Mouse (Mus musculus): ENCODE measurements around the gene Dusp22. TPM values are rescaled to one million over a fixed set of nuclear protein-coding genes. Genes with fewer than 3 reads are reported as not detected.
A peak's percentile ranks its signal among the peaks of the same experiment; 100 is the strongest.

Gene Dusp22
- 10 to 100 TPM; 29.7 to 33.1 TPM for total RNA-seq (2021)
- long read RNA-seq, experiment 1, transcript Dusp22-202 (7 exons, 3,015 nt): major isoform, 45 of 57 reads
- long read RNA-seq, experiment 1, partial matches to known transcripts: 4 of 57 reads
- long read RNA-seq, experiment 1, other reads (novel, unspliced or antisense): 8 of 57 reads
- long read RNA-seq, experiment 2, transcript Dusp22-201 (8 exons, 1,161 nt): minor isoform, 5 of 41 reads
- long read RNA-seq, experiment 2, transcript Dusp22-202 (7 exons, 3,015 nt): major isoform, 27 of 41 reads
- long read RNA-seq, experiment 2, partial matches to known transcripts: 2 of 41 reads
- long read RNA-seq, experiment 2, other reads (novel, unspliced or antisense): 6 of 41 reads

DNA sequence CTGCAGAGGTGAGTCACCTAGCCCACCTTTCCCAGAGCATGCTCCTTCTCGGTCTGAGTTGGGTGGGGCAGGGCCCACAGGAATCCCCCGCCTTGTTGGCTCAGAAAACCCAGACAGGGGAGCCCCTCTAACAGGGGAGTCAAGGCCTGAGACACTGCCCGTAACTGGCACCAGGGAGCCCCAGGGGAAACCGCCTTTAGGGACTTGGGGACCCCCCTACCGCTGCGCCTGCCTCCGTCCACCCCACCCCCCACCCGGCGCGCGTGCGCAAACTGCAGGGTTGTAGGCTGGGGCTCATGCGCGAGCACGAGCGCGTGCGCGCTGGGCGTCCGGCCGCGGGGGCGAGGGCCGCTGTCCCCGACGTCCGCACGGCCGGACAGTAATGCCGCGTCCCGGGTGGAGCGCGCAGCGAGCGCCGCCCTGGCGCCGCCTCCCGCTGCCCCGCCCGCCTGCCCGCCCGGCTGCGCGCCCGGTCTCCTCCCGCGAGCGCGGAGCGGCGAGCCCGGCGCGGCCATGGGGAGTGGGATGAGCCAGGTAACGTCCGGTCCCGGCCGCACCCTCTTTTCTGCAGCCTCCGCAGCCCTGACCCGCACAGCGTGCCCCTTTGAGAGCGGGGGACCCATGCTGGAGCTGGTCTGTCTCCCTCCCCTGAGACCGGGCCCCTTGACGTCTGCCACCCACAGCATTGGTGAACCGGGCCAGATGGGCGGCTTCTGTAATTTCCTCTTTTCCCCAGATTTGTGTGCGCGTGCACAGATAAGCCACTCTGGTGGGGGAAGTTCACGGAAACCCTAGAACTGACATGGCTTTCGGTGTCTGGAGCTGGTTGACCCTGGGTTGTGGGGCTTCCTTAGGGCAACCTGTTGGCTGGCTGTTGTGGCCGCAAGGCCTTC is at the start of gene Dusp22:
TSS of gene Dusp22 (plus strand) at position 387 of the 893 bp plus-strand sequence.
- Histone ChIP-seq H3K27ac (peak within 1 kb of the TSS; percentile 96), H3K4me3 (peak within 1 kb of the TSS; percentile 86)
- no peak for TF ChIP-seq CTCF (IDR thresholded peaks at IDR 0.05)
- intact Hi-C loops (cut with DNase I): loop anchor here (2.0 to 10.0 kb wide), 5 partner anchors 55 to 315 kb away; partner anchors contain the start of genes Exoc2, Gm5447 and Uqcrfs1
- DNase-seq (ENCODE audit: extremely low spot score in 1 of 2, low spot score in 2 of 2): peak; percentile 88 to 91

DNA sequence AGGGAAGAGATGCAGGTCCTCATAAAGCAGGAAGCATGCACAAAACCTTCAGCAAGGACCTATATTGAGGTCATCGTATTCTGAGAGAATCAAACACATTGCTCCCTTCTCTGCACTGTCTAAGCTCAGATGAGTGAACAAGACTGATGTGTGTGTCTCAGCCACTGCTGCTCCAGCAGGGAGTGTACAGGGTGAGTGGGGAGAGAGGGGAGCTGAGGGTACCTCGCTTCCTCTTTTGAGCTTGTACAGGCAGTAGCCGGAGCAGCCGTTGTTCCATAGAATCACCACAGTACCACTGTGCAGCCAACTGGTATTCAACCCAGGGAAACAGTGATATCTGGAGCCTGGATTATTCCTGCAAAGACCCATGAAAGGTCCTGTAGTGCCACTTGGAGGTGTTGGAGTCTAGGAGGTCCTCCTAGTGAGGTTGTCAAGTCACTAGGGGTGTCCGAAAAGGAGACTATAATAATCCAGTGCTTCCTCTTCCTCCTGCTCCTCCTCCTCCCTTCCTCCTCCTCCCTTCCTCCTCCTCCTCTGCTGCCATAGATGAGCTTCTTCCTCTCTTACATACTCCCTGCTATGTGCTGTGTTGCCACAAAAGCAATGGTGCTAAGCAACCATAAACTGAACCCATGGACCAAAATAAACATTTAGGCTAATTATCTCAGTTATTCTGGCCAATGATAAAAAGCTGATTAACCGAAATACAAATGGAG is 47.6 kb upstream of the Dusp22 start:
- Histone ChIP-seq H3K27ac (no peak overlapping the region), H3K4me3 (no peak overlapping the region)
- no peak for DNase-seq (ENCODE audit: extremely low spot score in 1 of 2, low spot score in 2 of 2)
- no peak for TF ChIP-seq CTCF (IDR thresholded peaks at IDR 0.05)
- intact Hi-C loops (cut with DNase I): no loop called here

GRCm38 (mm10) chr13:30619684-30620083 is 40.1 kb upstream of the Dusp22 start:
- DNase-seq (ENCODE audit: extremely low spot score in 1 of 2, low spot score in 2 of 2): peak in 1 of 2 experiments; percentile 17
- intact Hi-C loops (cut with DNase I): no loop called here
- Histone ChIP-seq H3K27ac (no peak overlapping the region), H3K4me3 (no peak overlapping the region)
- TF ChIP-seq CTCF (IDR thresholded peaks at IDR 0.05): no peak

GRCm38 (mm10) chr13:30628195-30629048 is 31.4 kb upstream of the Dusp22 start:
- no peak overlapping the region for H3K4me3 ChIP-seq
- TF ChIP-seq CTCF (IDR thresholded peaks at IDR 0.05): no peak
- no peak overlapping the region for H3K27ac ChIP-seq
- intact Hi-C loops (cut with DNase I): no loop called here
- DNase-seq (ENCODE audit: extremely low spot score in 1 of 2, low spot score in 2 of 2): peak in 1 of 2 experiments; percentile 17

DNA sequence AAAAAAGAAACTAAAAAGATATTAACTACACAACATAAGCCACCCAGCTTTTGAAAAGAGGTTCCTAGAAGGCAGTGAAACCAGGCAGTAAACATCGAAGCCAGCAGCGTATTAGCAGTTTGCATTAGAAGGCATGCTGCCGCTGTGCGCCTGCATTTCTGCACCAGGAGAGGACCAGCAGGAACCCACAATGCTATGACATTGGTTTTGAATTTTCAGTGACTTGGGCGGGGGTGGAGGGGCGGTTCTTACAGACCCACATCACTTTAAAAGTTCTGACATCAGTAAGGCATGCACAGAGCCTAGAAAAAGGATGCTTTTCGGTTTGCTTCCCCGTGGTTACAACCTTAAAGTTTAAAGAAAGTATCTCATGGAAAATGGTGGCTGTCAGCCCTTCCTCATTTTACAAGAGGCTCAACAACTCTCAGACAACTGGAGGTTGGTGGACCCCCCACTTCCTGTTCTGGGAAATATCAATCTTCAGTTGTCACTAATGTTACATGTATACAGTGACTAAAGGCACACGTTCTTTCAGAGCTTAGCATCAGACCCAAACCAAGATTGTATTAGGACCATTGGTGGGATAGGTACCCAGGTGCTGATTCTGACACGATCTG is 29.9 kb upstream of the Dusp22 start:
- no peak overlapping the region for H3K4me3 ChIP-seq
- TF ChIP-seq CTCF (IDR thresholded peaks at IDR 0.05): no peak
- intact Hi-C loops (cut with DNase I): no loop called here
- DNase-seq (ENCODE audit: extremely low spot score in 1 of 2, low spot score in 2 of 2): no peak
- no peak overlapping the region for H3K27ac ChIP-seq

- TF ChIP-seq CTCF (IDR thresholded peaks at IDR 0.05): no peak
These were observed 26.8 kb upstream of the Dusp22 start for GRCm38 (mm10) chr13:30632998-30633397.

DNA sequence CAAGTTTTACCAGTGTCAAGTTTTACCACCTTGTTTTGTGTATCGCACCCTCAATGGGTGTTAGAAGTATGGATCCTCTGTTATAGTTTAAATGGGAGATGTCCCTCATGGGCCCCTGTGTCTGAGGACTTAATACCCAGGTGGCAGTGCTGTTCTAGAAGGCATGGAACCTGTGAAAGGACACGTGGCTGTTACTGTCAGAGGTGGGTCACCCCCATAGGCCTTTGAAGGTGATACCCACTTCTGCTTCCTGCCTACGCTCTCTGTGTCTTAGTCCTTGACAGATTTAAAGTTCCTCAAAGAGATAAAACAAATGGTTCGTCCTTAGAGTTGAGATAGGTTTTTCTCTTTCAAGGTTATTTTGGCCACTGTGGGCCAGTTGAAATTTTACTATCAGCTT is 23.3 kb upstream of the Dusp22 start:
- DNase-seq (ENCODE audit: extremely low spot score in 1 of 2, low spot score in 2 of 2): no peak
- intact Hi-C loops (cut with DNase I): no loop called here
- TF ChIP-seq CTCF (IDR thresholded peaks at IDR 0.05): no peak
- Histone ChIP-seq H3K4me3 (no peak overlapping the region), H3K27ac (no peak overlapping the region)

More at GRCm38 (mm10) chr13:30632998-30633397, 26.8 kb upstream of the Dusp22 start:
- intact Hi-C loops (cut with DNase I): no loop called here
- Histone ChIP-seq H3K27ac (no peak overlapping the region), H3K4me3 (no peak overlapping the region)
- DNase-seq (ENCODE audit: extremely low spot score in 1 of 2, low spot score in 2 of 2): no peak

- TF ChIP-seq CTCF (IDR thresholded peaks at IDR 0.05): no peak
- no peak for DNase-seq (ENCODE audit: extremely low spot score in 1 of 2, low spot score in 2 of 2)
- Histone ChIP-seq H3K27ac (no peak overlapping the region), H3K4me3 (no peak overlapping the region)
- intact Hi-C loops (cut with DNase I): no loop called here
These were observed 21.3 kb upstream of the Dusp22 start for GRCm38 (mm10) chr13:30638378-30639115.

DNA sequence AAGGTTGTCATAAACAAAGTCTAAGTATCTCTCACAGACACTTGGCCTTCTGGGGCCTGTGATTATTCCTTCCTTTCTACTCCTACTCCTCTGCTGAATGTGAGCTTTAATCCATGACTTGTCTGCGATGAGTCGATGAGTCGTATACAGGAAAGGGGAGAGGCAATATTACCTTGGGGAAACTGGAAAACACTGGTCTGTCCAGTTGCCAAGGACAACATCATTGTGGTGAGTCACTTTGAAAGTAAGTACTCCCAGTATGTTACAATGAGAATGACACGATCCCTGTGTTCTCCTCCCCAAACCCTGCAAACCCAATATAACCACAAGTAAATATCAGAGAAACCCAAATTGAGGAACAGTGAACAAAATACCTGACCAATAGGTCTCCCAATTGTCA is 17.7 kb upstream of the Dusp22 start:
- TF ChIP-seq CTCF (IDR thresholded peaks at IDR 0.05): no peak

DNA sequence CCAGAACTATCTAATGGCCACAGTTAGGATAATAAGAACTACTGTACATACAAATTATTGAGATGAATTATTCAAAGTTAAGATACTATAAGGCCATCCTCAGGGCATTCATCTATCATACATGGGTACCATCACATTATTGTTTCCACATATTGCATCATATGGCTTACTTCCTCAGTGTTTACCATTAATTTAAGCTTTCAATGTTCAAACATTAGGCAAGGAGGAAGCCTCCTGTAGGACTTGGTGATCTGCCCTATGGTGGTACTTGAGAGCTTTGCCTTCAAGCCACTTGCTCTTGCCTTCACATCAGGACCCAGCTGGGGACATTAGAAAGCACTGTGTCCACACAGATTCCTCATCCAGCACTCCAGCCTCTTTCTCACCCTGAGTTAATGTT is 11.3 kb upstream of the Dusp22 start:
- no peak for DNase-seq (ENCODE audit: extremely low spot score in 1 of 2, low spot score in 2 of 2)
- no peak overlapping the region for H3K27ac ChIP-seq
- intact Hi-C loops (cut with DNase I): no loop called here
- TF ChIP-seq CTCF (IDR thresholded peaks at IDR 0.05): no peak
- no peak overlapping the region for H3K4me3 ChIP-seq

More for the DNA sequence above, 17.7 kb upstream of the Dusp22 start:
- no peak for DNase-seq (ENCODE audit: extremely low spot score in 1 of 2, low spot score in 2 of 2)
- Histone ChIP-seq H3K4me3 (no peak overlapping the region), H3K27ac (no peak overlapping the region)
- intact Hi-C loops (cut with DNase I): no loop called here

Data from left cerebral cortex, adult 2 months (tissue).